ENCODE assay signal across 23 mouse cellular contexts in the genomic region with DNA sequence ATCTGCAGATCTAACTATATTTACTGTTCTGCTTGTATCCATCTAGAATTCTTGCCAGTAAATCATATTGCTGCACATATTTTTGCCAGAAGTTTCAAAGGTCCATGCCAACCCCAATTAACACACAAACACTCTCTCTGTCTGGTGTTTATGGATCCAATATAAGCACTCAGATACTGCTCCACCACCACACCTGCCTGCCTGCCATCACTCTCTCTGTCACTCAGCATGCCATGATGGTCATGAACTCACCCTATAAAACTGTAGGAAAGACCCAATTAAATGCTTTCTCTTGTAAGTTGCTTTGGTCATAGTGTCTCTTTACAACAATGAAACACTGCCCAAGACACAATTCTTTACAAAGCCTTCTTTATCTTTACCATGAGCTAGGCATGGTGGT.
DNase-seq lines count a peak whose midpoint lies in the region; ATAC-seq and TF ChIP-seq lines count a peak whose summit lies in the region.
"Had no signal": no experiment of that assay in that cellular context is flagged by ENCODE, and none has a peak within 500 bp of the region (broad histone marks: within the 10 kb centered on the region; RNA-seq: fewer than 3 reads in every experiment).

No protein-coding gene starts in this region.

- no peaks in the 10 kb centered on the region for H3K27me3 ChIP-seq in forebrain, postnatal 0 days (ENCODE audit: insufficient read depth, low read length)
- H3K27me3 ChIP-seq in forebrain, embryonic 11.5 days (ENCODE audit: control insufficient read depth, insufficient read depth, low read length) = no peaks in the 10 kb centered on the region
- H3K27me3 ChIP-seq: CH12.LX, Patski had no signal

- no peaks in the 10 kb centered on the region for H3K36me3 ChIP-seq in forebrain, postnatal 0 days (ENCODE audit: insufficient read depth)
- no peaks in the 10 kb centered on the region for H3K36me3 ChIP-seq in forebrain, embryonic 11.5 days (ENCODE audit: control insufficient read depth, insufficient read depth, low read length)
- H3K36me3 ChIP-seq: G1E had no signal

- no peak for TF ChIP-seq POLR2A in brain, embryonic 14.5 days (IDR thresholded peaks at IDR 0.05; ENCODE audit: borderline replicate concordance, extremely low read depth, insufficient read depth, insufficient read length, poor library complexity, severe bottlenecking)

- ATAC-seq in forebrain, postnatal 0 days = peak; percentile 60
- no peak for ATAC-seq in forebrain, embryonic 11.5 days (replicated peaks; ENCODE audit: low FRiP score)
- ATAC-seq: activated CD4-positive, CD25-positive, alpha-beta regulatory T cell, adult 4 months; CD4-positive, CD25-positive, alpha-beta regulatory T cell, adult 4 months; Patski had no signal

- DNase-seq in forebrain, postnatal 0 days = peak; percentile 3
- no peak for DNase-seq in forebrain, embryonic 11.5 days (ENCODE audit: low spot score)
- DNase-seq in brain, embryonic 14.5 days (ENCODE audit: low read depth) = peak; percentile 30
- peak; percentile 8 for DNase-seq in forelimb bud, embryonic 11.5 days (ENCODE audit: low read depth, low spot score)
- peak; percentile 61 for DNase-seq in large intestine, adult 2 months (ENCODE audit: low read depth, low spot score)
- DNase-seq in lung, adult 18-20 months = no peak
- no peak for DNase-seq in layer of hippocampus, postnatal 10 days (ENCODE audit: low spot score in 2 of 2)
- DNase-seq in heart, adult 18-20 months = no peak
- DNase-seq: adrenal gland, adult 2 months; adrenal gland, adult 8-10 months; adrenal gland, postnatal 10 days; adrenal gland, postnatal 14 days; adrenal gland, postnatal 25 days; adrenal gland, postnatal 36 days; B cell, adult 2 months; cerebellum, adult 11 months; cerebellum, adult 11-12 months; cerebellum, adult 18-20 months had no signal

- H3K4me3 ChIP-seq in forebrain, postnatal 0 days (ENCODE audit: low read depth, low read length) = no peak overlapping the region
- no peak overlapping the region for H3K4me3 ChIP-seq in forebrain, embryonic 11.5 days (ENCODE audit: low read depth, low read length)

- no peak for TF ChIP-seq CTCF in forebrain, postnatal 0 days (IDR thresholded peaks at IDR 0.05; ENCODE audit: low read depth)
- TF ChIP-seq CTCF in brain, embryonic 14.5 days (IDR thresholded peaks at IDR 0.05; ENCODE audit: borderline replicate concordance, extremely low read depth, insufficient read depth, insufficient read length) = no peak

- no peaks in the 10 kb centered on the region for H3K9me3 ChIP-seq in forebrain, postnatal 0 days (ENCODE audit: low read length)
- H3K9me3 ChIP-seq in forebrain, embryonic 11.5 days (ENCODE audit: control insufficient read depth, low read length) = no peaks in the 10 kb centered on the region
- H3K9me3 ChIP-seq: G1E had no signal

- no peak overlapping the region for H3K4me2 ChIP-seq in forebrain, postnatal 0 days (ENCODE audit: low read depth)
- H3K4me2 ChIP-seq in forebrain, embryonic 11.5 days (ENCODE audit: low read depth, low read length, severe bottlenecking) = no peak overlapping the region

- H3K9ac ChIP-seq in forebrain, postnatal 0 days = no peak overlapping the region
- no peak overlapping the region for H3K9ac ChIP-seq in forebrain, embryonic 11.5 days (ENCODE audit: low read length)

- H3K4me1 ChIP-seq in forebrain, postnatal 0 days (ENCODE audit: insufficient read depth) = no peaks in the 10 kb centered on the region
- no peaks in the 10 kb centered on the region for H3K4me1 ChIP-seq in forebrain, embryonic 11.5 days (replicated peaks; ENCODE audit: control insufficient read depth, insufficient read depth, low read length)

- H3K27ac ChIP-seq in forebrain, postnatal 0 days (ENCODE audit: low read depth, low read length) = no peak overlapping the region
- H3K27ac ChIP-seq in forebrain, embryonic 11.5 days (ENCODE audit: low read depth, low read length) = no peak overlapping the region

Comparison
In these comparisons a context has a peak if more than half of its experiments do, and no peak if none do; other contexts are left out.
1. DNase-seq: peak in forebrain, postnatal 0 days (single experiment), brain, embryonic 14.5 days (single experiment), forelimb bud, embryonic 11.5 days (single experiment) and large intestine, adult 2 months (single experiment); none in forebrain, embryonic 11.5 days (single experiment), lung, adult 18-20 months (0 of 2), layer of hippocampus, postnatal 10 days (0 of 2) and heart, adult 18-20 months (0 of 2).